Mouse (Mus musculus): ENCODE results near the gene Cacng6. TPM values are rescaled to one million over a fixed set of nuclear protein-coding genes. Genes with fewer than 3 reads are reported as not detected.
"Not testable (repeated sequence)": the region's sequence is repeated elsewhere in the genome, so short reads cannot be mapped to it uniquely, and the experiment has no call there.

Cacng6 gene
- polyA plus RNA-seq (2017; shearing (Covaris generic)), result not detected

GRCm38 (mm10) chr7:3423895-3424294, at the start of gene Cacng6:
Gene Cacng6, plus strand, starts transcription at chr7:3424195.
- ATAC-seq, result no peak

GRCm38 (mm10) chr7:3376831-3377230, 47.2 kb upstream of the Cacng6 start:
- ATAC-seq, result no peak

GRCm38 (mm10) chr7:3382123-3382522, 41.9 kb upstream of the Cacng6 start:
- ATAC-seq, result no peak

GRCm38 (mm10) chr7:3384807-3385319, 39.1 kb upstream of the Cacng6 start:
- no peak for ATAC-seq

- ATAC-seq, result no peak
Measured at GRCm38 (mm10) chr7:3386036-3386730, 37.8 kb upstream of the Cacng6 start.

- ATAC-seq, result no peak
Measured at GRCm38 (mm10) chr7:3387761-3388160, 36.2 kb upstream of the Cacng6 start.

GRCm38 (mm10) chr7:3388885-3389284, 35.1 kb upstream of the Cacng6 start:
- no peak for ATAC-seq

GRCm38 (mm10) chr7:3389444-3390412, 34.3 kb upstream of the Cacng6 start:
- ATAC-seq, result no peak

- ATAC-seq, result no peak
Measured at GRCm38 (mm10) chr7:3390413-3391080, 33.4 kb upstream of the Cacng6 start, which contains the start of gene Cacng8. Gene Cacng8, plus strand, starts transcription at chr7:3390683.

- no peak for ATAC-seq
Measured at GRCm38 (mm10) chr7:3391081-3391451, 32.9 kb upstream of the Cacng6 start.

- no peak for ATAC-seq
Measured at GRCm38 (mm10) chr7:3391809-3392208, 32.2 kb upstream of the Cacng6 start.

GRCm38 (mm10) chr7:3397355-3397754, 26.6 kb upstream of the Cacng6 start:
- ATAC-seq, result no peak

- no peak for ATAC-seq
Measured at GRCm38 (mm10) chr7:3397797-3398196, 26.2 kb upstream of the Cacng6 start.

GRCm38 (mm10) chr7:3398363-3398762, 25.6 kb upstream of the Cacng6 start:
- not testable (repeated sequence) for ATAC-seq

GRCm38 (mm10) chr7:3399937-3400336, 24.1 kb upstream of the Cacng6 start:
- ATAC-seq, result no peak

GRCm38 (mm10) chr7:3409729-3410520, 14.1 kb upstream of the Cacng6 start:
- no peak for ATAC-seq

GRCm38 (mm10) chr7:3411160-3411941, 12.6 kb upstream of the Cacng6 start:
- ATAC-seq, result peak; percentile 69

- no peak for ATAC-seq
Measured at GRCm38 (mm10) chr7:3412036-3412435, 12.0 kb upstream of the Cacng6 start.

GRCm38 (mm10) chr7:3414888-3415287, 9.1 kb upstream of the Cacng6 start:
- no peak for ATAC-seq

- ATAC-seq, result no peak
Measured at GRCm38 (mm10) chr7:3415378-3415777, 8.6 kb upstream of the Cacng6 start.

- no peak for ATAC-seq
Measured at GRCm38 (mm10) chr7:3419941-3420340, 4.1 kb upstream of the Cacng6 start.
